Mouse (Mus musculus) C2C12 (cell line): Measurements from ENCODE around the gene Thumpd2.

Source experiments
- CEBPB ChIP-seq: IDR thresholded peaks from one replicate; pipeline ENCODE4 v1.6.1; 2011; ENCODE audit warnings: low read depth, mild to moderate bottlenecking, control low read depth, moderate library complexity
- CTCF ChIP-seq: IDR thresholded peaks from one replicate; pipeline ENCODE4 v1.5.1; 2011; ENCODE audit not compliant: control insufficient read depth, insufficient read depth, insufficient read length
- MAX ChIP-seq: IDR thresholded peaks from one replicate; pipeline ENCODE4 v1.6.1; 2011; ENCODE audit warnings: mild to moderate bottlenecking, control low read depth
- MYOG ChIP-seq: IDR thresholded peaks from one replicate; pipeline ENCODE4 v1.6.1; 2011; ENCODE audit not compliant: control insufficient read depth, insufficient read length; ENCODE audit errors: extremely low read depth
- USF1 ChIP-seq: IDR thresholded peaks from one replicate; pipeline ENCODE4 v1.6.1; 2011; ENCODE audit warnings: low read depth, mild to moderate bottlenecking, control low read depth, moderate library complexity

DNA sequence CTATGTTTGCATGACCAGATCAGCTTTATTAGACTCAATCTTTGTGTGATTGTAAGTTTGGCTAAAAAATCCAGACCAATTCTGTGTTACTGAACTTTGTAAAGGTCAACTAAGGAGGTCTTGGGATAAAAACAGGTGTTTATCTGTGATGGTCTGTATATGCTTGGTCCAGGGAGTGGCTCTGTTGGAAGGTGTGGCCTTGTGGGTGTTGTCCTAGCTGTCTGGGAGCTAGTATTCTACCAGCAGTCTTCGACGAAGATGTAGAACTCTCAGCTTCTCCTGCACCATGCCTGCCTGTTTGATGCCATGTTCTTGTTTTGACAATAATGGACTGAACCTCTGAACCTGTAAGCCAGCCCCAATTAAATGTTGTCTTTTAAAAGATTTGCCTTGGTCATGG, 11.6 kb downstream of the Thumpd2 start:
- no peak for TF ChIP-seq USF1
- TF ChIP-seq CTCF, result no peak
- no peak for TF ChIP-seq MAX
- TF ChIP-seq CEBPB, result no peak
- TF ChIP-seq MYOG, result no peak
